Mouse (Mus musculus): ENCODE measurements around the gene Ncan. TPM values are rescaled to one million over a fixed set of nuclear protein-coding genes. Genes with fewer than 3 reads are reported as not detected.

Ncan gene
- polyA plus RNA-seq (2012; rRNA removed), result 0.04 TPM in 1 of 2 replicates, not detected in the other

GRCm38 (mm10) chr8:70120667-70121066 is at the start of gene Ncan:
TSS of gene Ncan (minus strand) at chr8:70120873.
- 3% methylated on average over 19 of the region's 19 CpGs for WGBS
- peaks cover 16% of the 10 kb centered on the region for H3K27me3 ChIP-seq (ENCODE audit: control insufficient read depth, insufficient read depth, low read length)

GRCm38 (mm10) chr8:70170116-70170515 is 49.4 kb upstream of the Ncan start:
- Histone ChIP-seq H3K4me1 (ENCODE audit: control insufficient read depth, insufficient read depth, insufficient read length, low read length) (peaks cover 18% of the 10 kb centered on the region), H3K27me3 (ENCODE audit: control insufficient read depth, insufficient read depth, low read length) (0 out of 2 replicates have a peak, but pooled peaks cover 3% of the 10 kb centered on the region), H3K36me3 (ENCODE audit: control insufficient read depth, insufficient read depth, low read length) (no peaks in the 10 kb centered on the region), H3K27ac (ENCODE audit: insufficient read depth, low read depth, low read length) (no peak overlapping the region), H3K4me3 (ENCODE audit: low read depth, low read length) (no peak overlapping the region)
- WGBS, result 77% methylated on average over 3 of the region's 3 CpGs
- no peak for TF ChIP-seq POLR2A (IDR thresholded peaks at IDR 0.05; ENCODE audit: low read depth, low read length)

More at GRCm38 (mm10) chr8:70120667-70121066, at the start of gene Ncan:
- Histone ChIP-seq H3K27ac (ENCODE audit: insufficient read depth, low read depth, low read length) (no peak within 1 kb of the TSS), H3K4me3 (ENCODE audit: low read depth, low read length) (no peak within 1 kb of the TSS), H3K4me1 (ENCODE audit: control insufficient read depth, insufficient read depth, insufficient read length, low read length) (no peaks in the 10 kb centered on the region; the same call in 1 of the 2 replicates), H3K36me3 (ENCODE audit: control insufficient read depth, insufficient read depth, low read length) (no peaks in the 10 kb centered on the region)
- no peak for TF ChIP-seq POLR2A (IDR thresholded peaks at IDR 0.05; ENCODE audit: low read depth, low read length)
- no peak for TF ChIP-seq CTCF (IDR thresholded peaks at IDR 0.05; ENCODE audit: extremely low read depth, insufficient read length, insufficient replicate concordance, low read depth, low read length)

- H3K4me1 ChIP-seq (ENCODE audit: control insufficient read depth, insufficient read depth, insufficient read length, low read length), result peaks cover 16% of the 10 kb centered on the region
- peak overlapping the region; percentile 44 for H3K4me3 ChIP-seq (ENCODE audit: low read depth, low read length)
- 3% methylated on average over 21 of the region's 21 CpGs for whole genome bisulfite sequencing
- TF ChIP-seq POLR2A (IDR thresholded peaks at IDR 0.05; ENCODE audit: low read depth, low read length) (no peak), CTCF (IDR thresholded peaks at IDR 0.05; ENCODE audit: extremely low read depth, insufficient read length, insufficient replicate concordance, low read depth, low read length) (peak; percentile 90)
- no peak overlapping the region for H3K27ac ChIP-seq (ENCODE audit: insufficient read depth, low read depth, low read length)
- H3K27me3 ChIP-seq (ENCODE audit: control insufficient read depth, insufficient read depth, low read length), result 0 out of 2 replicates have a peak, but pooled peaks cover 3% of the 10 kb centered on the region
- H3K36me3 ChIP-seq (ENCODE audit: control insufficient read depth, insufficient read depth, low read length), result no peaks in the 10 kb centered on the region
These were observed 45.9 kb upstream of the Ncan start for GRCm38 (mm10) chr8:70166504-70167110.

DNA sequence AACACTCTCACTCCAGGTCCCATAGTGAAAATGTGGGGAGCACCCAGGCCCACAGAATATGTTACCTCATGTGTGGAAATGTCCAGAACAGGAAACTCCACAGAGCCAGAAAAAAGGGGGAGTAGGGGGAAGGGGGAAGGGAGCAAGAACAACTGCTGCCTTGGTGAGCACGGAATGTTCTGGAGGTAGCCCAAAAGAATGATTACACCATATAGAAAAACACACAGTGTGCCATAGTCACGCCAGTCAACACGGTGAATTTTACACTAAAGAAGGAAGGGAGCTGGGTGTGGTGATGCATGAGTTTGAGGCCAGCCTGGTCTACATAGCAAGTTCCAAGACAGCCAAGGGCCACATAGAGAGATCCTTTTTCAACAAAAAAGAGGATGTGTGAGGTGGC is 42.6 kb upstream of the Ncan start:
- Histone ChIP-seq H3K4me3 (ENCODE audit: low read depth, low read length) (no peak overlapping the region), H3K27ac (ENCODE audit: insufficient read depth, low read depth, low read length) (no peak overlapping the region), H3K4me1 (ENCODE audit: control insufficient read depth, insufficient read depth, insufficient read length, low read length) (peaks cover 8% of the 10 kb centered on the region; the same call in 1 of the 2 replicates), H3K27me3 (ENCODE audit: control insufficient read depth, insufficient read depth, low read length) (peaks cover 13% of the 10 kb centered on the region; the same call in 1 of the 2 replicates), H3K36me3 (ENCODE audit: control insufficient read depth, insufficient read depth, low read length) (no peaks in the 10 kb centered on the region)
- TF ChIP-seq CTCF (IDR thresholded peaks at IDR 0.05; ENCODE audit: extremely low read depth, insufficient read length, insufficient replicate concordance, low read depth, low read length) (no peak), POLR2A (IDR thresholded peaks at IDR 0.05; ENCODE audit: low read depth, low read length) (no peak)
- 71% methylated on average over 3 of the region's 3 CpGs for WGBS

GRCm38 (mm10) chr8:70160015-70160414 is 39.3 kb upstream of the Ncan start:
- 57% methylated on average over 13 of the region's 13 CpGs for WGBS
- TF ChIP-seq POLR2A (IDR thresholded peaks at IDR 0.05; ENCODE audit: low read depth, low read length) (no peak), CTCF (IDR thresholded peaks at IDR 0.05; ENCODE audit: extremely low read depth, insufficient read length, insufficient replicate concordance, low read depth, low read length) (no peak)

GRCm38 (mm10) chr8:70159211-70159610 is 38.5 kb upstream of the Ncan start:
- TF ChIP-seq CTCF (IDR thresholded peaks at IDR 0.05; ENCODE audit: extremely low read depth, insufficient read length, insufficient replicate concordance, low read depth, low read length), result no peak
- TF ChIP-seq POLR2A (IDR thresholded peaks at IDR 0.05; ENCODE audit: low read depth, low read length), result no peak
- Histone ChIP-seq H3K4me1 (ENCODE audit: control insufficient read depth, insufficient read depth, insufficient read length, low read length) (peaks cover 7% of the 10 kb centered on the region), H3K36me3 (ENCODE audit: control insufficient read depth, insufficient read depth, low read length) (no peaks in the 10 kb centered on the region), H3K27me3 (ENCODE audit: control insufficient read depth, insufficient read depth, low read length) (peaks cover 10% of the 10 kb centered on the region; the same call in 1 of the 2 replicates), H3K27ac (ENCODE audit: insufficient read depth, low read depth, low read length) (no peak overlapping the region), H3K4me3 (ENCODE audit: low read depth, low read length) (no peak overlapping the region)
- WGBS, result 64% methylated on average over 4 of the region's 4 CpGs

More at GRCm38 (mm10) chr8:70160015-70160414, 39.3 kb upstream of the Ncan start:
- H3K36me3 ChIP-seq (ENCODE audit: control insufficient read depth, insufficient read depth, low read length), result no peaks in the 10 kb centered on the region
- H3K27ac ChIP-seq (ENCODE audit: insufficient read depth, low read depth, low read length), result no peak overlapping the region
- H3K4me3 ChIP-seq (ENCODE audit: low read depth, low read length), result no peak overlapping the region
- peaks cover 10% of the 10 kb centered on the region; the same call in 1 of the 2 replicates for H3K27me3 ChIP-seq (ENCODE audit: control insufficient read depth, insufficient read depth, low read length)
- peaks cover 7% of the 10 kb centered on the region for H3K4me1 ChIP-seq (ENCODE audit: control insufficient read depth, insufficient read depth, insufficient read length, low read length)

DNA sequence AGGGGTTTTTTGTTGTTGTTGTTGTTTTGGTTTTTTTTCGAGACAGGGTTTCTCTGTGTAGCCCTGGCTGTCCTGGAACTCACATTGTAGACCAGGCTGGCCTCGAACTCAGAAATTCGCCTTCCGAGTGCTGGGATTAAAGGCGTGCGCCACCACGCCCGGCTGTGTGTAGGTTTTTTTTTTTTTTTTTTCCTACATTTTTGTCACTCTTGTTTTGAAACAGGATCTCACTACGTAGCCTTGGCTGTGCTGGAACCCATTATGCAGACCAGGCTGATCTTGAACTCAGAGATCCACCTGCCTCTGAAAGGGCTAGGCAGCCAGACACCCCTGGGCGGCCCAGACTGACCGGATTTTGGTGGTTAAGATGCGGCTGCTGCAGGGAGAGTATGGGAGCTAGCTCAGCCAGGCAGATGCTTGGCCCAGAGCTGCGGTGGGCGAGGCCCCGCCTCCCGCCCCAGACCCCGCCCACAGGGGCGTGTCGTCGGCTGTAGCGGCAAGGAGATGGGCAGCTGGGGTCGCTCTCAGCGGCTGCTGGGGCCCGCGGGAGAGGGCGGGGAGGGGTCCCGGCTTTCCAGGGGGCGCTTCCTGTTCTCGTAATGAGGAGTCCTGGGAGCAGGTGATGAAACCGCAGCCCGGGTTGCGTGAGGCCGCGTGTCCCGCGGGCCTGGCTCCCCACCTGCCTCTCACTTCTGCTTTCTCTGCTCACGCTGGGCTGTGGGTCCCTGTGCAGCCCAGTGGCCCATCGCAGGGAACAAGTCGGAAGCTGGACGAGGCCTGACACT is 37.6 kb upstream of the Ncan start:
- H3K27me3 ChIP-seq (ENCODE audit: control insufficient read depth, insufficient read depth, low read length), result peaks cover 10% of the 10 kb centered on the region; the same call in 1 of the 2 replicates

More for the DNA sequence above, 37.6 kb upstream of the Ncan start:
- Histone ChIP-seq H3K36me3 (ENCODE audit: control insufficient read depth, insufficient read depth, low read length) (no peaks in the 10 kb centered on the region), H3K27ac (ENCODE audit: insufficient read depth, low read depth, low read length) (no peak overlapping the region), H3K4me3 (ENCODE audit: low read depth, low read length) (peak overlapping the region; percentile 46), H3K4me1 (ENCODE audit: control insufficient read depth, insufficient read depth, insufficient read length, low read length) (peaks cover 7% of the 10 kb centered on the region)
- 11% methylated on average over 40 of the region's 40 CpGs for WGBS
- TF ChIP-seq CTCF (IDR thresholded peaks at IDR 0.05; ENCODE audit: extremely low read depth, insufficient read length, insufficient replicate concordance, low read depth, low read length) (no peak), POLR2A (IDR thresholded peaks at IDR 0.05; ENCODE audit: low read depth, low read length) (no peak)

Measured in small intestine, adult 2 months (tissue).